Mouse (Mus musculus) T-cell, adult 2 months (primary cell): ENCODE data around the gene Dysf.
"Not testable (repeated sequence)": the region's sequence is repeated elsewhere in the genome, so short reads cannot be mapped to it uniquely, and the experiment has no call there.

Source experiments
- DNase-seq: peaks from one replicate; pipeline ENCODE4 v3.0.0; 2022; ENCODE audit warnings: low spot score

The Dysf gene

DNA sequence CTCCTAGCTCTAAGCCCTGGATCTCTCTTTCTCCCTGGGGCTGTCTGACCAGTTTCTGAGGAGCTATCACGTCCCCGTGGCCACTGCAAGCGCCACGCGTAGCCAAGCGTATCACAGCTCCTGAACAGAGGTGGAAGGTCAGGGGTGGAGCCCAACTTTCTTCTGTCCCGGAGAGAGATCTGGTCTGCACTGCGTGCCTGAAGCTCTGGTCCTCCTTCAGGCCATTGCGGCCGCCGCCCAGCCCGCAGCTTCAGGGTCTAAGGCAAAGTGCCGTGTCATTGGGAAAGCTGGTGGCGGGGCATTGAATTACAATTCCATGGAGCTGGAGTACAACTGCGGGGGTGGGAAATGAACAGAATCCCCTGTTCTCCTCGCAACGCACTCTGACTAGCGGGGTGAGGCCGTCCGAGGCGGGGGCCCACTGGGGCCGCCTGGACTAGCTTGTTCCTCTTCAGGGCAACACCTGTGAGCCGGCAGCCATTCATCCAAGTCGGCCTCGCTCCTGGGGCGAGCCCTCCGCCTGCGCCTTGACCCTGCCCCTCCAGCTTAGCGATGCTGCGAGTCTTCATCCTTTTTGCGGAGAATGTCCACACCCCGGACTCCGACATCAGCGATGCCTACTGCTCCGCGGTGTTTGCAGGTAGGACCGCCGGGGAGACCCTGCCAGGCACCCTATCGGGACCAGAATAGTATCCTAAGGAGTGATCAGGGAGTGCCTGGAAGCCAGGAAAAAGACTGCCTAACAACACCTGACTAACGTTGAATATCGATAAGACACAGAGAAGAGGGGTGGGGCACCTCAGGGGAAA is at the start of gene Dysf:
Gene Dysf (plus strand): TSS at position 228 of the 809 bp plus-strand sequence.
- no peak for DNase-seq

DNA sequence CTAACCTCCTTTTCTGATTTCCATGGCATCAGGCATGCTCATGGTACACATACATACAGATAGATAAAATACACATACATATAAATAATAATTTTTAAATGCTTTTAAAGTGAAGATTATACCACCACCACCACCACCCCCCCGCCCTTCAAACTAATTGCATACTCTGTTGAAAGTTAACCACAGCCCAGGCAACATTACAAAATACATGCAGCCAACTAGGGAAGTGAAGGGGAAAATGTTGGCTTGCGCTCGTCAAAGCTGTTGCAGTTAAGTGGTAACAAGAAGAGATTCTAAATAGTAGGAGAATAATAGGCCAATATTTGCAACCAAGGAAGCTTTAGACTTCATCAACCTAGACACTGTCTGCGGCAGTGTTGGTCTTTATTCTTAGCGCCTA is 20.7 kb upstream of the Dysf start:
- DNase-seq = no peak

DNA sequence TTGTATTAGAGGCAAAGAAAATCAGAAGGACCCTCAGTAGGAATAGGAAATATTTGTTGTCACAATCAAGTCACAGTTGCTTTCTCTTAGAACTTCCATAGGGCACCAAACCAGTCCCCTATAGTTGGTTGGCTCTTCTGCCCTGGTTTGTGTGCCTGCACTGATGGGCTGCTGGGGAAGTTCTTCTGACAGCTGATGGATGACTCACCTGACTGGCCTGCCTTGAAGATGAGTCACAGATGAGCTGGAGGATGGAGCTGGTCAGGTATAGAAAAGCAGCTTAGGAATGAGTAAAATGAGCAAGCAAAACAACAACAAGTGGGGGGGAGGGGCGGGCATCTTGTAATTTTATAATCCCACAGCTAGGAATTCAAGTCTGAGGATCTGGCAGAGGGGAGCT is 5.7 kb upstream of the Dysf start:
- no peak for DNase-seq

DNA sequence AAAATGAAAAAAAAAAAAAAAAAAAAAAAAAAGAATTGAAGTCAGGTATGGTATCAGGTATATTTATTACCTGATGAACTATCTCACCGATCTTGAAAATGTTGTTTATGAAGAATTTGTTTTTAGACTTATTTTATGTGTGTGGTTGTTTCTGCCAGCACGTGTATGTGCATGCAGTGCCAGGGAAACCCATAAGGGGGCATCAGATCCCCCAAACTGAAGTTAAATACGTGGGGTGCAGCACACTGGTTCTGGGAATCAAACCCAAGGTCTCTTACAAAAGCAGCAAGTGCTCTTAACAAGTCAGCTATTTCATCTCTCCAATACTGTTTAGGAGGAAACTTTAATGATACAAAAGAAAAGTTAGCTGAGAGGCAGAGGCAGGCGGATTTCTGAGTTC is 4.1 kb upstream of the Dysf start:
- no peak for DNase-seq

DNA sequence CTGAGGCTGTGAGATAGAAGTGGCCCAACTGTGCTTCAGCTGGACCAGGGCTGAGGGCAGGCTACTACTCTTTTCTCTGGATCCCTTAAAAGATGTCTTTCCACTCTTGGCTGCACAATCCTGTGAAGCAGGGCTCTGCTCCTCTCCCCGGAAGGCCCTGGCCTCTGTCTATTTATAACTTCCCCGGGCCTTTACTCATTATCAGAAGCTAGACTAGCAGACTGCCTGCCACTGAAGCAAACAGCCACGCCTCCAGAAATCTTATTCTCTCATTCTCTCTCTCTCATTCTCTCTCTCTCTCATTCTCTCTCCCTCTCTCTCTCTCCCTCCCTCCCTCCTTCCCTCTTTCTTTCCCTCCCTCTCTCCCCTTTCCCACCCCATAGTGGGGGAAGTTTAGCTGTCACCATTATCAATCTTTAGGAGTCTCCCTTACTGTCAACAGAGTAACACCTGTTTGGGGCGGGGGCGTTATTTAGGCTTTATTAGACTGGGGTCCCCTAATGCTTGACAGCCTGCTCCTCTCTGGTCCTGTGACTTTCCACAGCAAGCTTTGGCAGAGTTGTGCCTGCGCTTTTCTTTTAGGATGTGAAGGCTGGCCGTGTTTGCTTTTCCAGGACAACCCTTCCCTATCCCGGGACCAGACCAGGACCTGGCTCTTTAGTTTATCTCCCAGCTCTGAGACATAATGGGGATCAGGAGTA is 932 bp downstream of the Dysf start:
- DNase-seq = no peak

DNA sequence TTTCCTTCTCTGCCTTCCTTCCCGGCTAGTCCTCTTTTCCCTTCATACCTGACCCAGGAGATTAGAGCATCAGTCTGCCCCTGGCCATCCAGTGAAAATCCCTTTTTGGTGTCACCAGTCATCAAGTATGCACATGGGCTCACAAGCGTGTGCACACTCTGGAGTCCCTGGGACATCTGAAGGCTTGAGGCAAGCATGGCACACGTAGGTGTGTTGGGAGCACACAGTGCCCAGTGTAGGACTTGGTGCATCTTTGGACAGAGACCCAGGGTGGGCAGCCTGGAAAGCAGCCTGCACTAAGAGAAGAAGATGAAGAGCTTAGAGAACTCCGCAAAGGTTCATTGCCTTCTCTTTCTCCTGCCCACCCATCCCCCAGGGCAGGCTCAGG is 1.5 kb downstream of the Dysf start:
- no peak for DNase-seq

DNA sequence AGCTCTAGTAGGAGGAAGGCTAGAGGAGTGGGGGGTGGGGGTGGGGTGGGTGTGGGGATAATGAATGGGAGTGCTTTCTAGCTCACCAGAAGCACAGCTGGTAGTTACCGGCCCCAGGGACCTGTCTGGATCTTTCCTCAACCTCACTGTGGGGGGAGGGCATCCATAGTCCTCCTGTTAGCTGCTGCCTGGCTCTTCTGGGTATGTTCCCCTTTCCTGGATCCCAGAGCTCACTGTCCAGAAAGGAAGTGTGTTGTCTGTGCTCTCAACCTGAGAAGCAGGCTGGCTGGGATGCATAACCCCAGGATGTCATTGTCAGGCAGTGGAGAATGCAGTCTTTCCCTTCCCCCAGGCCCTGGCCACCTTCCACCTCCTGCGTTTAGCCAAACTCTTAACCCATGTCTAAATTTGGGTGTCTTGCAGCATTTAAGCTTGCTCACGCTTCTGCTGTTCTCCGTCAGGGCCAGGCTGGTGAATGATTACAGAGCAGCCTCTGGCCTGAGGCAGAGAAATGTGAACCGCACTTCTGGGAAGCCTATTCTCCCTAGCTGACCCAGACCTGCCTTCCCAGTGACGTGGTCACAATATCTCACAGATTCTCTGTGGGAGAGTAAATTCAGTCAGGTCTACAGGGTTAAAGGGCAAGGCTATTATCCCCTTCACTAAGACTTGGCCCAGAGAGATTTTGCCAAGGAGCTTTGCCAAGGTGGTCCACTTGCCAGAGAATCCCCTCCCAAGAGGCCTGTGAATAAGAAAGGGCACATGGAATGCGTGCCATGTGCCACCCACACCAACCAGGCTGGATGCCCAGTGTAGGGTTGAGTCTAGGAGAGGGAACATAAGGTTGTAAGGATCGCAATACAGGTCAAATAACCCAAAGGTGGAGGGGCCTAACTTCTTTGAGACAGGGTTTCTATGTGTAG is 2.2 kb downstream of the Dysf start:
- no peak for DNase-seq

DNA sequence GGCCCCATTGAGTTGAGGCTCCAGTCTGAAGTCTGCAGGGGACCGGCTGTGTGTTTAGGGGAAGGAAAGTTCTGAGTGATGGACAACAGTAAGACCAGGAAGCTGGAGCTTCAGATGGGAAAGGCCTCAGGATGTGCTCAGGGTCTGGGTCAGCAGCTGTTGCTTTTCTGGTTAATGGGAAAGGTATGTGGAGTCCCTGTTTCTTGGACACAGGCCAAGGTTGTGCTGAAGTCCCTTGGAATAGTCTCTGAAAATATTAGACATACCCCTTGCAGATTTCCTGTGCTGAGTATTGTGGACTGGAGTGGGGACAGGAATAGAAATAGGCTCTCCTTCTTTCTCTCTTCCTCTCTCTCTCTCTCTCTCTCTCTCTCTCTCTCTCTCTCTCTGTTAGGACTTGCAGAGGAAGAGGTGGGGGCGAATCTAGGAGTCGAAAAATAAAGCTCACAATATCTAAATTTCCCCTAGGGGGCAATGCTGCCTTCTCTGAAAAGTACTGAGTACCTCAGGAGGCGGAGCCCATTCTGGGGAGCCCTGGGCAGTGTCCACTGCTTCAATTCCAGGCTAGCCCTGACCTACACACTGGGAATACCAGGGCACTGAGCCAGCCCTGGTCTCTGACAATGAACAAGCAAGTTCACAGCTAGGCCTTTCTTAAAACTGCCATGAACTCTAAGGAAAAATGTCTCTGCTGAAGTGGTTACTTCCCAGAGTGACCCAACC is 6.7 kb downstream of the Dysf start:
- DNase-seq = not testable (repeated sequence)

DNA sequence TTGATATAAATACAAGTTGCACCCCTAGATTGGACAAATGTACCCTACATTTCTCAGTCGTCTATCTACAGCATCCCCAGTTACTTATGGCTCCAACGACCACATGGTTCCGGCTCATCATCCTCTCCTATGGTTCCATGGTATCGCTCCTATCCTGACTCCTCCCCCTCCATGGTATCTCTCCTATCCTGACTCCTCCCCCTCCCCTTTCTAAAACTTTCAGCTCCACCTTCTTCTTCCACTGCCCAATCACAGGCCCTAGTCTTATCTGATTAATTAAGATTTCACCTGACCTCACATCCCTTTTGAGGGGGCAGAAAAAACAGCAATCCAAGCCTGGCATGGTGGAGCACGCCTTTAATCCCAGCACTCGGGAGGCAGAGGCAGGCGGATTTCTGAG is 8.5 kb downstream of the Dysf start:
- no peak for DNase-seq

DNA sequence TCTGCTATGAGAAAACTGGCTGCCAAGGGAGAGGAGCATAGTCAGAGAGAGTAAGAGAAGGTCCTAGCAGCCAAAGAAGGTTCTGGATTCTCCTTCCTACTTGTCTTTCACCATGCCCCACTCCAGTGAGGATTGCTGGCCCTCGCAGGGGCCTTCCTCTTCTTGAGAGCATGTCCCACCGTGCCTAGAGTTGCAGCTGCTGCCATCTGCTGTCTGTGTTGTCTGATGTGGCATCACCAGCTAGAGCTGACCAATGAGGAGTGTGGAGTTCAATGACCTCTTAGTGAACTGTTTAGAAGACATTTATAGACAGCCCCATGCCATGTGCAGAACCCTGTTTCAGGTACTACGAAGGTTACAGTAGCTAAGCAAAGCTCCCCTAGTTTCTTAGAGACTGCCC is 9.0 kb downstream of the Dysf start:
- no peak for DNase-seq

DNA sequence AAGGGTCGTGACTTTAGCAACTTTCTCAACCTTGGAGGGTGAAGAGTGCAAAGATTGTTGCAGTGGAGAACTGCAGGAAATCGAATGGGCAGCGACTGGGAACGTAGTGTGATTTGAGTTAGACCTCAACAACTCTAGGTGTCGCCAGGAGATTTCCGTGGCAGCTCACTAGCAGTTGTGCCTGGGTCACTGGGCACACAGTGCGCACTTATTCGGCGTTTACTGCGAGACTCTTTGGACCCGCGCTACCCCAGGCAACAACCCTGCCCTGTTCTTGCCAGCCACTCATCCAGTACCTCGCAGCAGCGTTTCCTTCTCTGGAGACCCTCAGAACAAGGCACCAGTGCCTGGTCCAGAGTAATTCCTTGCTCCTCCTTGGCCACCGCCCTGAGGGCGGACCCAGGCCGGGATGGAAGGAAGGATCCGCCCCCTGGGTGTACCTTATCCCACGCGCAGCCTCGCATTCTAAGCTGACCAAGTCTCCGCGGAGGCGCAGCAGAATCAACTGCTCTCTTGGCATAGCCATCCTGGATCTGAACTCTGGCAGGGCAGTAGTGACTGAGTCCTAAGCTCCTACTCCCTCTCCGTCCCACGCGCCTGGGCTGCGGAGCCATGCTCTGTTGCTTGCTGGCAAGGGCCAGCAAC is 10.6 kb downstream of the Dysf start:
- no peak for DNase-seq

DNA sequence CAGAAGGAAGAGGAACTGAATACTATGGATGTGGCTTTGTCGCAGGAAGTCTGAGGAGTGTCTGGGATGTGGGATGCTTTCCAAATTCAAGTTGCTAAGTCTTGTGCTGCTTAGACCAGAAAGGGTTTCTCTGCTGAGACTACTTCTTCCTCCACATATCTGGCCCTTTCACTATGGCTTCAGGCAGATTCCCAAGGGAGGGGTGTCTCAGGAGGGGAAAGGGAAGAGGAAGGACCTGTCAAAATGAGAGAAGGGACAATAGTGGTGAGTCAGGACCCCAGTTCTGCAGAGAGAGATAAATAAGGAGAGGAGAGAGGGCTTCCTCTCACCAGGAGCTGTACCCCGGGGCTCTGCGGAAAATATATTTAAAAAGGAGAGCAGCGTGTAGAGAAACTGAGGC is 11.6 kb downstream of the Dysf start:
- no peak for DNase-seq

DNA sequence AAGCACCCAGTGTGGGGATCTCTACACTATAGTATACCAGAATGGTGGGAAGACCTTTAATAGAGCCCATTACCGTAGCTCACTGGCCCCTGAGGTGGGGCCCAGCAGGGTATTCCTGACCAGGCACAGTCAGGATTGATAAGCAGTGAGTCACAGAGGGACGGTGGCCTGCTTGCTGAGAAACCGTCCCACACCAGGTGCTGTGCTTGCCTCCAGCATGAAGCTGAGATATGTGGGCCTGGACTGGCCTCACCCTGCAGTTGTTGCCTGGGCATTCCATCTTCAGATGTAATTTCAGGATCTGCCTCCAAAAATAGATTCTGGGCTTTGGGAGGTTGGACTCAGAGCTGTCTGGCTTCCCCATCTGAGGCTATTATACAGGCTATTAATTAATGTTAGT is 13.6 kb downstream of the Dysf start:
- no peak for DNase-seq

DNA sequence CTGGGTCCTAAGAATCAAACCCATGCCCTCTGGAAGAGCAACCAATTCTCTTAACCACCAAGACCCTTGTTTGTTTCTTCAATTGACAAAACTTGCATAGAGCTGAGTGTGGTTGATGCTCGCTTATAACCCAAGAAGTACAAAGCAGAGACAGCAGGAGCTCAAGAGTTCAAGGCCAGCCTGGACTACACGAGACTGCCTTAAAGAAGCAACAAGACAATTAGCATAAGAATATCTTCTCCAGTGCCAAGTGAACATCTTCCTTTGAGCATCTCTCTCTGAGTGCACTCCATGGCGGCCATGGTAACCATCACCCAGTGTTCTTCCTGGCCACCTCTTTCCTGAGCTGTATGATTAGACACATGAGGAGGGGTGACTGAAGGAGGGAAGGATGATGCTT is 17.2 kb downstream of the Dysf start:
- DNase-seq = no peak

DNA sequence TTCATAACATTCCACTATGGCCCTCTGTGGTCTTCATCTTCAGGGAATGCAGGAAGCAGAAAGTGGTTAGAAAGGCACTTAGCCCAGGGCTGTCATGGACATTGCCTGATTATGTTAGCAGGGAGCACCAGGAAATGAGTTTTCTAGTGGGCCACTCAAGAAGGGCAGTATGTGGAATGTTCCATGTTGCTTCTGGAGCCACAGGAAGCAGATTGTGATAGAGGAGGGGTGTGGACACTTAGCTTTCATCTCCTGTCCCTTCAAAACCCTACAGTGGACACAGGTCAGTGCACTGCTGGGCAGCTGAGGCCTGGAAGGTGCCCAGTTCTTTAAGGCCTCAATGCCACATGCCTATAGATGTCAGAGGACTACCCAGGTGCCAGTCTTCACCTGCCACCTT is 20.4 kb downstream of the Dysf start:
- DNase-seq = no peak

DNA sequence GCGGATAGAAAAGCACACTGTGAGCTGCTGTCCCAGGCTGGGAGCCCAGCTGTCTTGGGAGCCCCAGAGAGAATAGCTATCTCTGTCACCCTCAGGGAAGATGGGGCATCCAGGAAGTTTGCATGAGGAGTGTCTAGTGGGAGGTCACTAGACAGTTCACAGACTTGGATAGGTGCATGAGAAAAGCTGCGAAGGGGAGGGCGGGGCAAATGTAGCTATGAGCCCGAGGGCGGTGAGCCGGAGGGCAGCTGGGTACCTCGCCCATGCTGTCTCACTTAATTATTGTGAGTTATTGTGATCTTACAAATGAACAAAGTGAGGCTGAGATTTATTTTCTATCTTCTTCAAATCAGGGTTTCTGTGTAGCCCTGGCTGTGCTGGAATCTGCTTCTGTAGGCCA is 21.4 kb downstream of the Dysf start:
- no peak for DNase-seq

DNA sequence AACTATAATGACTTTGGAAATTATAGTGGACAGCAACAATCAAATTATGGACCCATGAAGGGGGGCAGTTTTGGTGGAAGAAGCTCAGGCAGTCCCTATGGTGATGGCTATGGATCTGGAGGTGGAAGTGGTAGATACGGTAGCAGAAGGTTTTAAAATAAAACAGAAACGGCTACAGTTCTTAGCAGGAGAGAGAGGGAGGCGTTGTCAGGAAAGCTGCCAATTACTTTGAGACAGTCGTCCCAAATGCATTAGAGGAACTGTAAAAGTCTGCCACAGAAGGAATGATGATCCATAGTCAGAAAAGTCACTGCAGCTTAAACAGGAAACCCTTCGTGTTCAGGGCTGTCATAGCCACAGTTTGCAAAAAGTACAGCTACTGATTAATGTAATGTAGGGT is 24.1 kb downstream of the Dysf start:
- not testable (repeated sequence) for DNase-seq

DNA sequence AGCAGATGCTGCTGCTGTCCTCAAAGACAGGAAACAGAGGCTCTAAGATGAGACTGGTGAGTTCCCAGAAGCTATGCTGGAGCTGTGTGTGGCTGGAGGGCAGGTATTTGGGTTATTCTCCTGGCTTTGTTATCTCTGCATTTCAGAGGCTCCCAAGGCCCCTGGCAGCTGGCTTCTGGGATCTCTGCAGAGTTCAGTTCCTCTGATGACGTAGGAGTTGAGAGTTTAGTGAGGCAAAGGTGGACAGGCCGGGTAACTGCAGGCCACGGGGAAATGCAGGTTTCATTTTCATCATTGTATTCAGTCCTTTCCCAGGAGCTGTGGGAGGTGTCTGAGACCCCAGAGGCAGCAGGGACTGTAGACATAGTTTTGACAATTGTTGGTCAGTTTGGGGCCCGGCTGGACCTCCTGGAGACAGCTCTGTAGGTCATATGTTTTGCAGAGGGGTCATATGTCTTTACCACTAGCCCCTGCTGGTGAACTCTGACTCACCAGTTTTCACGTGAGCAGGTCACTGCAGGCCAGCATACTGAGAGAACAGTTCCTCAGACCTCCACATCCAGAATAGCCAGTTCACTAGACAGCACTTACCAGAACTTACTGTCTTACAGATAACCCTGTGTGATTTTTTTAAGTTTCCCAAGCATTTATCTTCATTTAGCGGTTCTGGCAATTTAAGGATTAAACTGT is 35.0 kb downstream of the Dysf start:
- DNase-seq = no peak

DNA sequence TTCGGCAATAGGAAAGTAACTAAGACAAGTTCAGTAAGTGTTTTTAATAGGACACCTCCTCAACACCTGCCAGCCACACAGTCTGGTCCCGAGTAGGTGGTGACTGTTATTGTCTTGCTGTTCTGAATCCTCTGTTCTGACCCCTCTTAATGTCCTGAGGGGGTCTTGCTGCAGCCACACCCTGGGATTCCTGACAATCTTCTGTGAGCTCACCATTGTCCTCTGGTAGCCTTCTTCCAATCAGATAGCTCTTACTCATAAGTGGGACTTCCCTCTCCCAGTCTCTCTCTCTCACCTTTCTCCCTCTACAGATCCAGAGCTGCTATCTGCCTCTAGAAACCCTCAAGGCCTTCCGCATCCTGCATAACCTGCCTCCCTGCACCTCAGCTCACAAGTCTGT is 36.3 kb downstream of the Dysf start:
- no peak for DNase-seq

DNA sequence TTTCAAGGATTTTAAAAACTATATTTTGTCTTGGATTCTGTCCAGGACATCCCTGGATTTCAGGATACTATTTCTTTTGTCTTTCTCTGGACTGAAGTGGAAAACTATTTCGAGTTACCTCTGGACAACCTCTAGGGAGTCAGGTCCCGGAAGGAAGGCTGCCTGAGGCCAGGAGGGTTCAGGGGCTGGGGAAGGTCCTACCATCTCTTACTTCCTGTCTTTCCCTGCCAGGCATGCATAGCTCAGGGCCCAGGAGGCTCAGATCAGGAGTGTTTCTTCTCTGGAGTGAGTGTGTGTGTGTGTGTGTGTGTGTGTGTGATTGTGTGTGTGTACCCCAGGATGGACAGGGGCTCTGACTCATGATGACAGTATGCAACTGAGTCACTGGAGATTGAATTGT is 40.5 kb downstream of the Dysf start:
- DNase-seq = no peak

DNA sequence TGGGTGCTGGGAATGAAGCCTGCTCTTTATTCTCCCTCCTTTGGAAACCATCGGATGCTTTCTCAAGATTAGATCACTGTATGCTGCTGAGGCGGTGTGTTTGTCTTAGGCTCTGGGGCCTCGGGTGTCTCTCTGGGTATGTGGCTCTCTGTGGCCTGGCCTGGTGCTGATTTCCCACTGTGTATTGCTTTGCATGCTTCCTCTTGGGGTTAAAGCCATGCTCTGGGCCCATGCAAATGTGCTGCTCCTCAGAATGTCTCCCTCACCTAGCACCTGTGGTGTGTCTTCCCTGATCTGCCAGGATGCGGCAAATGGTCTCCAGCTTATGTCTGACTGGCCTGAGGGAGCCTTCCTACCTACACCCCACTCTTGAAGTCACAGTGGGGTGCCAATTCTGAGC is 41.8 kb downstream of the Dysf start:
- DNase-seq = no peak
